Mouse (Mus musculus): ENCODE measurements at regions not wholly inside any gene's neighbourhood (a gene's known extent, or its start where the extent isn't known, plus 50 kb on each side); places are given as distances from the start of the nearest gene placed in this dataset.

- no peak for TF ChIP-seq CTCF (conservative IDR thresholded peaks at IDR 0.05; ENCODE audit: low read length)
- TF ChIP-seq POU5F1 (IDR thresholded peaks at IDR 0.05; ENCODE audit: borderline replicate concordance, low read length): no peak
Observed at GRCm38 (mm10) chr1:88825215-88825614, 123.2 kb upstream of the Arl4c start.

Measured in E14TG2a.4 (cell line).